Mouse (Mus musculus): ENCODE measurements around the gene Dync1li1.

Dync1li1 gene

DNA sequence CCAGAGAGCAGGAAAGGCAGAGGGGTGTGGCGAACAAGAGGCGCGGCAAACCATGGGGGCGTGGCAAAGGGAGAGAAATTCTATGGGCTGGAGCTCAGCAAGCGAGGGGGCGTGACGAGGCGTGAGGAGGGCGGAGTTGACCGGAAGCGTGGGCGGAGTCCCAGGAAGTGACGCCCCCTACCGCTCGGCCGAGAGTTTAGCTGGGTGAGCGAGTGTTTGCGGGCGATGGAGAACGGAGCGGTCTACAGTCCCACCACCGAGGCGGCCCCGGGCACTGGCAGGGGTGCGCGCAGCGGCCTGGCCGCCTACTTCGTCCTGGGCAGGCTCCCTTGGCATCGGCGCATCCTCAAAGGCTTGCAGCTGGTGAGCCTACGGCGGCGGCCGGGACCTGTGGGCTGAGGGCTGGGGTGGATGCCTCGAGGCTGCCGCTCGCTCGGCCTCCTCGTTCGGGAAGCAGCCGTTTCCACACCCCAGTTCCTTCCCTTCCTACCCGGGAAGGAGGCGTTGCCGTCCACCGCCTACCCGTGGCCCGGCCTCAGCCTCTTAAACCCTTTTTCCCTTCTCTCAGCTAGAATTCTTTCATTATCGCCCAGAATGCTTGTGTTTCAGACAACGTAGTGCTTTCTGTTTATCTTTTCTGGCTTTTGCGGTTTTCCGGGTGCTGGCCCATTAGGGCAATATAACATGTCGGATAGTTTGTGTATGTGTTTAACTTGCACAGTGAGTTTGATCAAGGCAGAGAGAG lies 42.6 kb downstream of the Dync1li1 start, which contains the start of gene Cmtm6:
Cmtm6 (plus strand) TSS at position 106 of the 745 bp plus-strand sequence.
- peak; percentile 91 for DNase-seq

DNA sequence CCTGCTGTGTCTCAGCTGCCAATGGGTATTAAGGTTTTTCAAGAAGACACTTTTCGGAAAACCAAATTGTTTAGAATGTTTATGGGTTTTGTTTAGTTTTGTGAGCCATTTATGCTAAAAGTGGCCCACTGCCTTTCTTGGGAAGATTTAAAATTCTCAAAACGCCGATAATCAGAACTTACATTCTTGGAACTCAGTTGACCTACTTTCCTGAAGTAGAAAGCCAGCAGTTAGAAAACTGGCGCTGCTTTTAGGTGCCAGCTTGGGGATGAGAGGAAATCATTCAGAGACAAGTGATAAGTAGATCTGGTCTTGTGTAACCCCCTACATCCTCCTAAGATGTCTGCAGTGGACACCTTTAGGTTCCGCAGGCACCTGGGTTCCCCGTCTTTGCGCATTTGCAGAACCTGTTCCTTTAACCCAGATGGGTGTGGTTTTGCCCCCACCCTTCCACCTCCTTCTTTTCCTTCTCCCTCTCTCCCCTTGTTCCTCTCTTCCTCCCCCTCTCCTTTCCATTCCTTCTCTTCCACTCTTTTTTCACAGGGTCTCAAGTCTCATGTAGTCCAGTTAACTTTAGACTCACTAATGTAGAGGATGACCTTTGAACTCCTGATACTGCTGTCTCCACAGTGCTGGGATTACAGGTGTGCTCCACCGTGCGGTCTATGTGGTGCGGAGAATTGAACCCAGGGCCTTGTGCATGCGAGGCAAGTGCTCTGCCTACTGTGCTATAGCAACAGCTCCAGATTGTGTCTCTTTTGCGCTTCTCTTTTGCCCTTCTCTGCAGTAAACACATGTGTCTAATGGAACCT lies 43.5 kb downstream of the Dync1li1 start:
- DNase-seq = no peak

DNA sequence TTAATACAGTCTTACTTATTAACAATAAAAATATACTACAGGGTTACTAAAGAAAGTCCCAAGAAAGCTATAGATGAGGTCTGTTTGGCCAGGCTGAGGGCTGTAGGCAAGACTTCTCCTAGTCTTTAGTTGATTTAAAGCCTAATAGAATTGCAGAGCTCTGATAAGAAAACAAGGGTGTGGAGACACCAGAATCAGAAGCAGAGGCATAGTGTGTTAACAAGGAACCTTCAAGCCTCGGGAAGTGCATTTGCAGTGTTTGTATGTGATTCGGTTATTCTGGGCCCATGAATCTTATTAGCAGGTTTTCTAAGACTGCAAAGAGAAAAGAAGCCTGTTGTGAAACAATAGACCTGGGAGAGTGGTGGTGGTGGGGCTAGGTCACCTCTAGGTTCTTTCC lies 44.6 kb downstream of the Dync1li1 start:
- no peak for DNase-seq

DNA sequence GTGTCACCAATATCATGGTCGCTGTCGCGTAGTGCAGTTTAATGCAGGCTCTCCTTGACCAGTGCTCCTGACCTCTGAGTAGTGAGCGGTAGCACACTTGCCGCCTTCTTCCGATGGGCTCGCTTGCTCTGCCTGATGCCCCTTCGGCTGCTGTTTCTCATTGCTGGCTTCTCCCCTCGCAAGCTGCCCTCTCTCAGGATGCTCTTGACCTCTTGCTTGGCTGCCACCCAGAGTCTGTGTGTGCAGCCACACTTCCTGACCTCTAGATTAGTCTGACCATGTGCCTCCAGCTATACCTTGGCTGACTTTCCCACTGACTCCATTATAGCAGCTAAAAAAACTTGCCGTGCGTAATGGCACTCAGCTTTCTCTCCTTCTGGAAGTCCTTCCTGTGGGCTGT lies 47.9 kb downstream of the Dync1li1 start:
- no peak for DNase-seq

DNA sequence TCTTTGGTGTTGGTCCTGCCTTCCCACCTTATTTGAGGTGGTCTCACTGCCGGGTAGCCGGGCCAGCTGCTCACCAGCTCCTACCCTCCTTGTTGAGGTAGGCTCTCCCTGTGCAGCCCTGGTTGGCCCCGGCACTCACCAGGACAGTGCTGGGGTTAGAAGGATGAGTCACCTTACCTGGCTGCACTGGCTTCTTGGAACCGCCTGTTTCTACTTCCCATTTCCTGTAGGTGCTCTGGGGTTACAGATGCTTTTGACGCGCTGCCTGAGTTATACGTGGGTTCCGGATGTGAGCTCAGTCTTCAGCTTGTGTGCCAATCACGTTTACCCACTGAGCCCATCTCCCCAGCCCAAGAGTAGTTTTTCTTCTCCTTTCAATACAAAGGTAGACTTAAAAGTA lies 51.7 kb downstream of the Dync1li1 start:
- DNase-seq = no peak

GRCm38 (mm10) chr9:114742731-114743130 lies 54.1 kb downstream of the Dync1li1 start:
- no peak for DNase-seq

DNA sequence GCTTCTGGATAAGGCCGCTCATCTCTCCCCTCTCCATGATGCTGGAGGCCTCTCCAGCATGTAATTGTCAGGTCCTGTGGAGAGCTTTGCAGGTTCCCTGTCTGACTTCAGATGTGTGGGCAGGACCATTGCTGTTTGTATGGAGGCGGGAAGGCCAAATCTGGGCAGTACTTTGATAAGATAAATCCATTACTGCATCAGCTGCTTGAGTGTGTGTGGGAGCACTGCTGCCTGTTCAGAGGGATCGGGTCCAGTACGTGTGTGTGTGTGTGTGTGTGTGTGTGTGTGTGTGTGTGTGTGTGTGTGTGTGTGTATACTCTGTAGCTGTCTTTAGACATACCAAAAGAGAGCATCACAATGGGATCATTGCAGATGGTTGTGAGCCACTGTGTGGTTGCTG lies 56.6 kb downstream of the Dync1li1 start:
- DNase-seq = no peak

- DNase-seq = no peak
Observed at GRCm38 (mm10) chr9:114745654-114746053, 57.1 kb downstream of the Dync1li1 start.

DNA sequence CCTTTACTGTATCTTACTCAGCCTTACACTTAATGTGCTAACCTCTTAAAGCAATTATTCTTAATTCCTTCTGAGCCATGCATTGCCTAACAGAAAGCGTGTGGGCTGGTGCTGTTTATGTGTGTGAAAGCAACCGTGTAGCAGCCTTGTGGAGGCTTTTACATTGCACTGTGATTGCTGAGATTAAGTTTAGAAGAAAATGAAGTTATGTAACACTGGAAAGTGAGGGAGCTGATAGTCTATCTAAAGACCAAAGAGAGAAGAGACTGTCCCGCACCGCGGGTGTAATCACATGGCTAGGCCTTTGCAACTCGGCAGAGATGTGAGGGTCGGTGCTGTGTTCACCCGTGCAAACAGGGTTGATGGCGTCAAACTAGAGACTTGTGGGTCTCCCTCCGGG lies 58.4 kb downstream of the Dync1li1 start:
- no peak for DNase-seq

DNA sequence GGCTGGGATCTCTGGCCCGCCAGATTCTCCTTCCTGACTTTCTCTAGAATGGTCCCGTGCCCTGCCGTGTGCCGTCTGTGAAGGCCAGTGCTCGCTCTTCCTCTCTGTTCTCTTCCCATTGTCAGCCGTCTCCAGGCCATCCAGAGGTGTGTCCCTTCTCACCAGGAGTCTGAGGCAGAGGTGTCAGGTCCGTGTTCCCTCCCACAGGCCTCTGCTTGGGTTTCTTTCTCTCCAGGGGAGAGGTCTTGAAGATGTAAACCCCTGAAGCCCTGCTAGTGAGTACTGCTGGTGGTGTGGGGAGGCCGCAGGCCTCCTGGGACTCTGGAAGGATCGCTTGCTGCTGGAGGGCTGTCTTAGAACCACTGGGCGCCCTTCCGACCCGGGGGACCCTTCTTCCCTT lies 58.9 kb downstream of the Dync1li1 start:
- no peak for DNase-seq

- DNase-seq = no peak
Observed at GRCm38 (mm10) chr9:114751582-114751981, 63.0 kb downstream of the Dync1li1 start.

DNA sequence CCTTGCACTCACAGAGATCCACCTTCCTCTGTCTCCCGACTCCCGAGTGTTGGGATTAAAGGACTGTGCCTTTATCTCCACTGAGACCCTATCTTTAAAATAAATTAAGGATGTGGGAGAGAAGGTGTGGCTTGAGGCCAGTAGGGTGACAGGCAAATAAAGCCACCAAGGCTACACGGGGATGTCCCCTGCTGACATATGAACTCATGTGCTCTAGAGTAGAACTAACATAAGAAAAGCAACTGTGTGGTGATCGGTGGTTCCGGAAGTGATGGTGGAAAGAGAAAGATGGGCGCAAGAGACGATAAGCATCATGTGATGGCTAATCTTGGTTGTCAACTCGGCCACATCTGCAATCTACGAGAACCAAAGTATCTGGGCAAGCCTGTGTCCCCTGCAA lies 63.7 kb downstream of the Dync1li1 start:
- no peak for DNase-seq

GRCm38 (mm10) chr9:114752863-114753484 lies 64.4 kb downstream of the Dync1li1 start:
- peak; percentile 86 for DNase-seq

GRCm38 (mm10) chr9:114758272-114758671 lies 69.7 kb downstream of the Dync1li1 start:
- no peak for DNase-seq

DNA sequence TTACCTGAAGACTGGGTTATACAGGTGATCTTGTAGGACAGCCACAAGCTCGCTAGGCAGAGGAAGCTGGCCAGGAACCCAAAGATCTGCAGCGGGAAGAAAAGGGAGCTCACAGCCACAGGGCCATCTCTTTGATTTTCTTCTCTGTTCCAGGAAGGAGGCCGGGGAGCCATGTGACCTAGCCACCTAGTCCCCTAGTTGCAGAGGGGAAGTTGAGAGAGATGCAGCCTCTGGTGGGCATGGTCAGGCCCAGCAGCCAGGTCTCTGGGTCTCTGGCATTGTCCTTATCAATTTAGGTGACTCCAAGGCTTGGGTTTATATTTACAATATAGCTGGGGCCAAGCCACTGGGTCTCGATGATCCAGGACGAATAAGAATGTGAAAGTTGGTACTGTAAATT lies 70.2 kb downstream of the Dync1li1 start:
- DNase-seq = no peak

- DNase-seq = no peak
Observed at GRCm38 (mm10) chr9:114759886-114760285, 71.3 kb downstream of the Dync1li1 start.

- no peak for DNase-seq
Observed at GRCm38 (mm10) chr9:114760353-114760752, 71.8 kb downstream of the Dync1li1 start.

DNA sequence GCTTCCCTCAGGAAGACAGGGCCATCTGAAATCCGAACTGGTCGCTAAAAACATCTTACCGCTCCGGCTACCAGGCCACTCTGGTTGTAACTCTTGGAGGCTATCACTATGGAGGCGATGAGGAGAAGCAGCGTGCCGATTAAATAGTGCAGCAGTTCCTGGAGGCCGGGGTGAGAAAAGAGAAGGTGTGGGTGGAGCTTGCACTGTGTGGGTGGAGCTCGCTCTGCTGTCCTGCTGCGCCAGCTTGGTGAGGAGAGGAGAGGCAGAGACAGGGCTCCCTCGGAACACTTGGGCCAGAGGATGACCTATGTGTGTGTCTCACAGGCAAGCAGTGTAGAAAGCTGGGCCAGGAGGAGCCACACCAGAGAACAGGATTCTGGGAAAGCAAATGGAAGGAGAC lies 73.3 kb downstream of the Dync1li1 start:
- DNase-seq = no peak

DNA sequence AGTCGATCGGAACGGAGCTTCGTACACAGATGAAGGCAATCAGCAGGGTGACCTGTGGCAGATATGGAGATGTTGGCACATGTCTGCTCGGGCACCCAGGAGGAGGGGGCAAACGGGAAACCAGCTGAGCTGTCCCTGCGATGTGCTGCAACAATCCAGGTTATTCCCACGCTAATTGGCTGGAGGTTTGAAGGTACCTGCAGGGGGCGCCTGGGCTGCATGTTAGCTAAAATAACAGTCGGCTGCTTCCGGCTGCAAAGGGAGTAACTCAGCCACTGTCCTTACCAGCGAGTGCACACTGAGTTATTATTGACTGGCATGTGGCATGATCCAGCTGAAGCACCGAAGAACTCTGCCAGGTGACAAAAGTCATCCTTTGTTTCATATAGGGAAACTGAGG lies 74.8 kb downstream of the Dync1li1 start:
- no peak for DNase-seq

- DNase-seq = peak; percentile 78
Observed at GRCm38 (mm10) chr9:114767030-114767429, 78.4 kb downstream of the Dync1li1 start.

GRCm38 (mm10) chr9:114767507-114767906 lies 78.9 kb downstream of the Dync1li1 start:
- DNase-seq = no peak

DNA sequence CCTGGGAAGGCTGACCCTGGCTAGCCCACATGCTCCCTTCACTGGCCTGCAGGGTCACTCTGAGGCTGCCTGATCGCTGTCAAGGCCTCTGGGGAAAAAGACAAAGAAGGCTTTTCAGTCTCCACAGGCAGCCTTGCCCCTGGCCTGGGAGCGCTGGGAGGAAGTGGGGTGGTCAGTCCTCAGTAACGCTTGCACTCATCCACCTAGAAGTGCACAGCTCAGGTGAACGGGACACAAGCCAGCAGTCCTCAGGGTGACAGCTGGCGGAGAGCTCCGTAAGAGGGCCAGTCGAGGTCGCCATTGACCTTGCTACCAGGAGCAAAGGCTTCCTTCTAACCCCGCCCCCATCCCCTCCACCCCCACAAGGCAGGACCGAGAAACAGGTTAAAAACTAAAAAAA lies 79.5 kb downstream of the Dync1li1 start:
- DNase-seq = no peak

DNA sequence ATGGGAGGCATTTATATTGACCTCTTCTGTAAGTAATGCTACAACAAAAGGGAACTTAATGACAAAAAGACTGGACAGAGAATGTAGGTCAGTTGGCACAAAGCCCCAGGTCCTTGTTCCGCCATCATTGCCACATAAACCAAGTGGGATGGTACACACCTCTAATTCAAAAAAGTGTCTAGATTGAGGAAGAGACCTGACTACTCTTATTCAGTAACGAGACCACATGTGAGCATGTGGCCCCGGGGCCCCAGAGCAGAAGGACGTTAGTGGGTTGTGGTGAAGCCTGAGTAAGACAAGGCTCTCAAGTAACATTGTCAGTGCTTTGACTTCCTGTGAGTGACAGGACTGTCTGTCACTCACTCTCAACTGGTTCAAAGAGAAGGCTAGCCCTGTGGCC lies 81.6 kb downstream of the Dync1li1 start:
- no peak for DNase-seq

GRCm38 (mm10) chr9:114771565-114771964 lies 83.0 kb downstream of the Dync1li1 start:
- no peak for DNase-seq
